Mouse (Mus musculus) lung, adult 2 months (tissue): ENCODE measurements around the gene Tmem88. TPM values are rescaled to one million over a fixed set of nuclear protein-coding genes. Genes with fewer than 3 reads are reported as not detected.
A peak's percentile ranks its signal among the peaks of the same experiment; 100 is the strongest.
"Not testable (repeated sequence)": the region's sequence is repeated elsewhere in the genome, so short reads cannot be mapped to it uniquely, and the experiment has no call there.

ENCODE experiments used
- DNase-seq: peaks from one replicate; pipeline ENCODE4 v3.0.0; 2022
- H3K4me1 ChIP-seq: fragments of 200-500 bp; 2 replicates; pipeline ENCODE4 v1.6.1; 2011; ENCODE audit warnings: low read length; ENCODE audit not compliant: control insufficient read depth, insufficient read depth
- H3K4me3 ChIP-seq: fragments of 200-500 bp; replicated peaks from 2 replicates; pipeline ENCODE3; 2011; ENCODE audit warnings: low read depth, mild to moderate bottlenecking, control low read depth, low read length; ENCODE audit errors: extremely low read depth
- CTCF ChIP-seq: fragments of 200-500 bp; IDR thresholded peaks from 2 replicates; pipeline ENCODE4 v1.5.1; 2011; ENCODE audit warnings: mild to moderate bottlenecking, low read length, control low read depth; ENCODE audit not compliant: insufficient read depth
- POLR2A ChIP-seq: fragments of 200-500 bp; IDR thresholded peaks from 2 replicates; pipeline ENCODE4 v1.6.1; 2011; ENCODE audit warnings: low read depth, mild to moderate bottlenecking, control low read depth, low read length, borderline replicate concordance; ENCODE audit errors: extremely low read depth
- WGBS: fragments of 180-500 bp; shearing (Covaris S2); methylation state at CpG from one replicate; pipeline ENCODE4 v1.1.7; 2018; 5-methylcytosine and 5-hydroxymethylcytosine counted together
- polyA plus RNA-seq: library from polyadenylated mRNA; depleted of rRNA; stranded (reverse); fragments of >200 nt; gene quantifications from 2 replicates; pipeline ENCODE4 v1.2.3, GENCODE M21; 2012

Gene Tmem88
- polyA plus RNA-seq, 1 experiment, result 37.8 TPM

DNA sequence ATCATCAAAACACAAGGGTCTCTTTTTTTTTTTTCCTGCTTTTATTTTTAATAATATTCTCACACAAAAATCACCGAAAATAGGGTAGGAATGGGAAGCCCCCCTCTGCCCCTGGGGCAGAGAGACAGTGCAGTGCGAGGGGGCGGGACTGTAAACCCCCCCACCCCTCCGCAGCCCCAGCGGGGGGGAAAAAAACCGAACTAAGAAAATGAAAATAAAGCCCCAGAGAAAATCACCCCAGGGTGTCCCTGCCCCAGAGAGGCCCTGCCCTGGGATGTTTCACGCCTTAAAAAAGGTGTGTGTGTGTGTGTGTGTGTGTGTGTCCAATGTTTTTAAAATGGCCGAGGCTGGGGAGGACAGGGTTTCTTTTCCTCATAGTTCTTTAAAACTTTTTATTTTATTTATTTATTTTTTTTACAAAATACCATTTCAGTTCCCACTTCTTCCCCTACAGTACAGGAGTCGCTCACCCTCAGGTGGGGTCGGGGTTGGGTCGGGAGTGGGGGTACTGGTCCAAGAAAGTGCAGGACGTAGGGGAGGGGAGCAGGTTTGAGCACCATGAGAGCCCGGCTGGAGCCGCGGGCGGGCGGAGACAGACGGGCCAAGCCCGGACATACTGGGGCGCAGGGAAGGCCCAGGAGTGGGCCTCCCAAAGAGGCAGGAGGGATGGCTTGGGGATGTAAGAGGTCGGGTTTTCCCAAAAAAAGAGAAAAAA lies 609 bp upstream of the Tmem88 start:
- no peak for TF ChIP-seq POLR2A
- TF ChIP-seq CTCF, result no peak
- DNase-seq, result no peak
- peaks cover 6% of the 10 kb centered on the region for H3K4me1 ChIP-seq
- H3K4me3 ChIP-seq, result no peak overlapping the region
- WGBS, result 51% methylated on average over 21 of the region's 21 CpGs

GRCm38 (mm10) chr11:69397581-69398057 lies 415 bp downstream of the Tmem88 start:
- WGBS, result 23% methylated on average over 24 of the region's 24 CpGs
- H3K4me3 ChIP-seq, result peak overlapping the region; percentile 57
- TF ChIP-seq POLR2A (no peak), CTCF (no peak)
- DNase-seq, result no peak
- H3K4me1 ChIP-seq, result peaks cover 6% of the 10 kb centered on the region

DNA sequence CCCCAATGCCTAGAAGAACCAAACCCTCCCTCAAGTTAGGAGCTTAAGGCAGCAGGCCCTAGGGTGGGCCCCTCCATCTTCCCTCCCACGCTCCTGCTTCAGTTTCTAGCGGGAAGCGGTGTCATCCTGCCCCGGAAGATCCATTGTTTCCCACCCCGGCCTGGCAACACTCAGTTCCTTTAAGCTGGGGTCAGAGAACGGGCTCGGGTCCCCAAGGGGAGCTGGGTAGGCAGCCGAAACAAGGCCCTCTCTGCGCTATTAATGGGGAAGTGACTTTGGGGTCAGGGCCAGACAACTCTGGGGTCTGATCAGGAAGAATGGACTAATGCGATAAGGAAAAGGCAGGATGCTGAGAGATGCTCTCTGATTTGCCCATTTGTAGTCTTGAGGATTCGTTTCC lies 1.3 kb downstream of the Tmem88 start:
- WGBS, result 20% methylated on average over 11 of the region's 11 CpGs
- H3K4me1 ChIP-seq, result peaks cover 6% of the 10 kb centered on the region
- peak overlapping the region; percentile 100 for H3K4me3 ChIP-seq
- peak; percentile 43 for DNase-seq
- peak; percentile 52; the same call in 1 of the 2 replicates for TF ChIP-seq POLR2A
- no peak for TF ChIP-seq CTCF

- WGBS, result under 1% methylated on average over 48 of the region's 48 CpGs
- 0 out of 2 replicates have a peak, but pooled peaks cover 3% of the 10 kb centered on the region for H3K4me1 ChIP-seq
- TF ChIP-seq CTCF, result no peak
- TF ChIP-seq POLR2A, result peak; percentile 88; the same call in 1 of the 2 replicates
- H3K4me3 ChIP-seq, result peak overlapping the region; percentile 100
- DNase-seq, result peak; percentile 96
These were observed 2.2 kb downstream of the Tmem88 start for GRCm38 (mm10) chr11:69395634-69396373.

DNA sequence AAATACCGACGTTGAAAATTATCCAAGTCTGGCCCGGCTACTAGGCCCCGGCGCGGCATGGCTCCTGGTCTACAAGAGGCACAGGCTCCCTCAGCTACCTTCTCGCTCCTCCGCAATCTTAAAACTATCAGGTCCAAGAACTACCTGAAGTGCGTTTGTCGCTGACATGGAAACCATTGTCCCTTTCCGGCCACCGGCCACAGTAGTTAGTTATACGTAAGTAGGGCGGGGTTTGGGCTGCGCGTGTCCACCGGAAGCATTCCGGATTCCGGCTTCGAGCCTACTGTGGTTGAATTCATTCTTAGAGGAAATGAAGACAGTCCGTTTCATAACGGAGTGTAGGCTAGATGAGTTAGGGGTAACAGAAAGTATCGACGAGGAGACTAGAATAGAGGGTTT lies 2.8 kb downstream of the Tmem88 start, which contains the start of the genes Naa38 and Cyb5d1:
TSS of gene Naa38 (plus strand) at position 253 of the 399 bp plus-strand sequence.
TSS of gene Cyb5d1 (minus strand) at position 397 of the 399 bp plus-strand sequence.
- not testable (repeated sequence) for H3K4me1 ChIP-seq
- DNase-seq, result peak; percentile 87
- peak; percentile 59; the same call in 1 of the 2 replicates for TF ChIP-seq POLR2A
- H3K4me3 ChIP-seq, result peak within 1 kb of the TSS; percentile 100
- under 1% methylated on average over 24 of the region's 24 CpGs for WGBS

- not testable (repeated sequence) for DNase-seq, H3K4me1 ChIP-seq
- peak overlapping the region; percentile 64 for H3K4me3 ChIP-seq
- 1% methylated on average over 31 of the region's 31 CpGs for WGBS
These were observed 3.4 kb downstream of the Tmem88 start for GRCm38 (mm10) chr11:69394591-69395167.

DNA sequence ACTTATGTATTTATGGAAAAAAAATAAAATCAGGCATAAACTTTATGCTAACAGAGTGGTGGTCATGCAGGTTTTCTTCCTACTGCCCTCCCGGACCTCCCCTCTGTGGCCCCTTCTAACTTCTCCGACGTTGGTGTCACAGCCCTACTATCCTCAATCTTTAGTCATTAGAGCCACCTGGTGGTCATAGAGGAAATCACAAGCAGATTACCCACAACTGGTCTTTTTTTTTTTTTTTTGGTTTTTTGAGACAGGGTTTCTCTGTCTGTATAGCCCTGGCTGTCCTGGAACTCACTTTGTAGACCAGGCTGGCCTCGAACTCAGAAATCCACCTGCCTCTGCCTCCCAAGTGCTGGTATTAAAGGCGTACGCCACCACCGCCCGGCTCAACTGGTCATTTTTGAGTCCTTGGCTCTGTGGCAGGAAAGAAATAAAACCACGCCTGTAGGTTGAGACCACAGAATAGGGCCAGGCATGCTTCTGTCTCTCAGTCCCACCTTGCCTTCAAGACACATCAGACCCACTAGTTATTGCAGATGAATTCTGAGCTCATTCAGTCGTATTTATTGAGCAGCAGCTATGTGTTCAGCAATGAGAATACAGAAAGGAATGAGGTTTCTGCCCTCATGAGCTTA lies 7.5 kb downstream of the Tmem88 start:
- Histone ChIP-seq H3K4me1 (0 out of 2 replicates have a peak, but pooled peaks cover 3% of the 10 kb centered on the region), H3K4me3 (no peak overlapping the region)
- TF ChIP-seq POLR2A (no peak), CTCF (no peak)
- WGBS, result 50% methylated on average over 10 of the region's 10 CpGs
- peak; percentile 54 for DNase-seq

DNA sequence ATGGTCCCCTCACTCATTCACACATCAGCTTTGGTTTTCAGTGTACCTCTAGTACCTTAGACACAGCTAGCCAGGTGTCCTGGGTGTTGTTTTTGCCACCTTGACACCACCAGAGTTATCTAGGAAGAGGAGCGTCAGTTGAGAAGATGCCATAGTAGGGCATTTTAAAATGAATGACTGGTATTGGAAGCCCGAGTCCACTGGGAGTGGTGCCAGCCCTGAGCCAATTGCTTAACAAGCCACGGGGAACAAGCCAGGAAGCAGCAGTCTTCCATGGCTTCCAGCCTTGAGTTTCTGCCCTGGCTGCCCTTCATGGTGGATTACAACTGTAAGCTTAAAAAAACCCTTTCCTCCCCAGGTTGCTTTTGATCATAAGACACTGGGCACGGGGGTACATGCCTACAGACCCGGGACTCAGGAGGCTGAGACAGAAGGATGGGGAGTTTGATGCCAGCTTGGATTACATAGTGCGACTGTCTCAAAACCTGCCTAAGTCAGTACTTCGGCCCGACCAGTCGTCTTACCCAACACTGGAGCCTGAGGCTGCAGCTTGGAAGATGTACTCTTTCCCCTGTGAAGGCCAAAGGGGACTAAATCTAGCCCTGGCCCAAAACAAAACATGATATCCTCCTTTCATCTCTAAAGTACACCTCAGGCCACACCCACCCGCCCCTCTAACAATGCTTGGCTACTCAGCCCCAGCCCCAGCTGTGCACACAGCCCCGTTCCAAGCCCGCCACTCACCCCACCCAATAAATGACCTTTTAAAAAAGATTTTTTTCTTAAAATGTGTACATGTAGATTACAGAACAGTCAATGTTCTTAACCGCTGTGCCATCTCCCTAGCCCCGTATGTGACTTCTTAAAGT lies 8.3 kb downstream of the Tmem88 start:
- peak; percentile 17 for DNase-seq
- 0 out of 2 replicates have a peak, but pooled peaks cover 3% of the 10 kb centered on the region for H3K4me1 ChIP-seq
- TF ChIP-seq CTCF (no peak), POLR2A (no peak)
- H3K4me3 ChIP-seq, result no peak overlapping the region
- WGBS, result 52% methylated on average over 14 of the region's 14 CpGs

DNA sequence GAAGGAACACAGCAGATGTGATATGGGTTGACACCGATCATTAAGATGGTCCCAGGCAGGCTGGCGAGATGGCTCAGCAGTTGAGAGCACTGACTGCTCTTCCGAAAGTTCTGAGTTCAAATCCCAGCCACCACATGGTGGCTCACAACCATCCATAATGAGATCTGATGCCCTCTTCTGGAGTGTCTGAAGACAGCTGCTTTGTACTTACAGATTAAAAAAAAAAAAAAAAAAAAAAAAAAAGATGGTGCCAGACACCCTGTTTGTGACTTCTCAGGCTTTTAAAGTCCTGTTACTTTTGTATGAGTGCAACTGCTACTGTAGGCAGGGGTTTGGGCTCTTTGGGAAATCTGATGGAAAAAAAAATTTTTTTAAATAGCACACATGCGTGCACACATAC lies 9.4 kb downstream of the Tmem88 start:
- no peak for TF ChIP-seq POLR2A
- no peak for TF ChIP-seq CTCF
- no peak overlapping the region for H3K4me3 ChIP-seq
- 98% methylated on average over 4 of the region's 4 CpGs for WGBS
- no peak for DNase-seq
- no peaks in the 10 kb centered on the region for H3K4me1 ChIP-seq
